24 mouse cellular contexts compared by ENCODE assay signal in genomic region chr11:19666732-19667131, GRCm38 (mm10).
DNase-seq lines count a peak whose midpoint lies in the region; ATAC-seq and TF ChIP-seq lines count a peak whose summit lies in the region.
"Had no signal": no experiment of that assay in that cellular context is flagged by ENCODE, and none has a peak within 500 bp of the region (broad histone marks: within the 10 kb centered on the region; RNA-seq: fewer than 3 reads in every experiment).

No protein-coding gene starts in this region.

- H3K4me1 ChIP-seq in forebrain, postnatal 0 days (ENCODE audit: insufficient read depth) = no peaks in the 10 kb centered on the region
- H3K4me1 ChIP-seq: forebrain, embryonic 10.5 days had no signal

- WGBS in forebrain, postnatal 0 days = 94% methylated on average over 4 of the region's 4 CpGs

- CTCF ChIA-PET in Patski (lab: Charles Lee) = no interaction called here

- H3K4me3 ChIP-seq in forebrain, postnatal 0 days (ENCODE audit: low read depth, low read length) = no peak overlapping the region
- H3K4me3 ChIP-seq: embryonic facial prominence, embryonic 12.5 days; forebrain, embryonic 10.5 days; forebrain, embryonic 15.5 days; gastrocnemius, adult 2 months; heart, embryonic 13.5 days; hindbrain, embryonic 12.5 days had no signal

- H3K4me2 ChIP-seq in forebrain, postnatal 0 days (ENCODE audit: low read depth) = no peak overlapping the region
- H3K4me2 ChIP-seq: embryonic facial prominence, embryonic 12.5 days; forebrain, embryonic 15.5 days; heart, embryonic 13.5 days; hindbrain, embryonic 12.5 days had no signal

- POLR2A ChIA-PET in Patski (lab: Charles Lee) = no interaction called here

- TF ChIP-seq CTCF in Patski (IDR thresholded peaks at IDR 0.05) = no peak
- TF ChIP-seq CTCF in forebrain, postnatal 0 days (IDR thresholded peaks at IDR 0.05; ENCODE audit: low read depth) = no peak

- ATAC-seq in Patski = peak; percentile 62
- ATAC-seq in forebrain, postnatal 0 days = no peak
- ATAC-seq: forebrain, embryonic 15.5 days; hindbrain, embryonic 16.5 days; inflammation-experienced regulatory T-cells, adult 6 months; intestine, postnatal 0 days had no signal

- H3K27me3 ChIP-seq in Patski = peaks cover 4% of the 10 kb centered on the region
- H3K27me3 ChIP-seq in forebrain, postnatal 0 days (ENCODE audit: insufficient read depth, low read length) = no peaks in the 10 kb centered on the region
- H3K27me3 ChIP-seq: CH12.LX; embryonic facial prominence, embryonic 12.5 days; forebrain, embryonic 15.5 days; heart, embryonic 13.5 days; hindbrain, embryonic 12.5 days had no signal

- H3K27ac ChIP-seq in forebrain, postnatal 0 days (ENCODE audit: low read depth, low read length) = no peak overlapping the region
- H3K27ac ChIP-seq: embryonic facial prominence, embryonic 12.5 days; forebrain, embryonic 10.5 days; forebrain, embryonic 15.5 days; gastrocnemius, adult 2 months; heart, embryonic 13.5 days; hindbrain, embryonic 12.5 days had no signal

- no peak overlapping the region for H3K9ac ChIP-seq in forebrain, postnatal 0 days
- H3K9ac ChIP-seq: embryonic facial prominence, embryonic 12.5 days; forebrain, embryonic 15.5 days; heart, embryonic 13.5 days; hindbrain, embryonic 12.5 days had no signal

- in situ Hi-C loops in Patski (cut with MboI; ENCODE audit: low pct_unique_long_range_greater_than_20kb) = no loop called here

- DNase-seq in adrenal gland, adult 2 months = peak; percentile 18
- no peak for DNase-seq in adrenal gland, postnatal 36 days
- DNase-seq in 3134 (ENCODE audit: extremely low read depth, insufficient read length, low spot score) (peak; percentile 13), Patski (ENCODE audit: low read depth, low spot score) (no peak)
- DNase-seq in fibroblast of lung, adult 2 months (ENCODE audit: low read depth) = peak; percentile 26
- DNase-seq in lung, postnatal 10 days = no peak
- DNase-seq in forebrain, postnatal 0 days = no peak
- DNase-seq: adrenal gland, postnatal 14 days; cerebellum, adult 8-10 months; cerebellum, postnatal 14 days; embryo, embryonic 11 days; gastrocnemius, adult 2 months; gastrocnemius, postnatal 25 days; heart, postnatal 4 days; kidney, adult 8-10 months had no signal

- no peaks in the 10 kb centered on the region for H3K36me3 ChIP-seq in forebrain, postnatal 0 days (ENCODE audit: insufficient read depth)
- H3K36me3 ChIP-seq: embryonic facial prominence, embryonic 12.5 days; forebrain, embryonic 10.5 days; forebrain, embryonic 15.5 days; heart, embryonic 13.5 days; hindbrain, embryonic 12.5 days had no signal

- no peaks in the 10 kb centered on the region for H3K9me3 ChIP-seq in forebrain, postnatal 0 days (ENCODE audit: low read length)
- H3K9me3 ChIP-seq: embryonic facial prominence, embryonic 12.5 days; forebrain, embryonic 10.5 days; forebrain, embryonic 15.5 days; heart, embryonic 13.5 days; hindbrain, embryonic 12.5 days had no signal

Comparison
In these comparisons a context has a peak if more than half of its experiments do, and no peak if none do; other contexts are left out.
1. DNase-seq: peak in adrenal gland, adult 2 months (single experiment), 3134 (single experiment) and fibroblast of lung, adult 2 months (single experiment); none in adrenal gland, postnatal 36 days (0 of 2), Patski (single experiment), lung, postnatal 10 days (single experiment) and forebrain, postnatal 0 days (single experiment).